Mouse (Mus musculus): ENCODE measurements at regions not wholly inside any gene's neighbourhood (a gene's known extent, or its start where the extent isn't known, plus 50 kb on each side); places are given as distances from the start of the nearest gene placed in this dataset.

DNA sequence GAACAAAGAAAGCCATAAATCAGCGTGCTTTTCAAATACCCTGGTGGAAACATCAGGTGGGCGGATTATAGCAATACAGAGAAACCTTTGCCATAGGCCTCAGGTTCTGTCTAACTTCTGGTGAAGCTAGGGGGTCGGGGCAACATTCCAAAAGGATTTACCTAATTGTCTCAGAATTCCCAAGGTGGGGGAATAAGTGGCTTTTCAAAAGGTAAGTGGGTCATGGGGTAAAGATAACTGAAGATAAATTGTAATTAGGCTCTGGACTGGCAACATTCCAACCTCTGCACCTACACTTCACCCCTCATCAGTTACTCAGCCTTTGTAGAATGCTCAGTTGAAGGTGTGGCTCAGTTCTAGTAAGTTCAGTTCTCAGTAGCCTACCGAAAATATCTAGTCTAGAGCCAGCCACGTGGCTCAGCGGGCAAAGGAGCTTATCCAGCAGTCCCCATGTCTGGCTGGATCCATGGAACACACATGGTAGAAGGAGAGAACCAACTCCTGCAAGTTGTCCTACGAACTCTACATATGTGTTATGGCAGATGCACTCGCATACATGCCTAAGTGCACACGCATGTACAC, 51.8 kb upstream of the Dhx40 start:
- Histone ChIP-seq H3K4me2 (ENCODE audit: low read length) (no peak overlapping the region), H3K4me3 (replicated peaks; ENCODE audit: low read depth, low read length) (no peak overlapping the region), H3K4me1 (replicated peaks; ENCODE audit: insufficient read depth, low read length) (0 out of 2 replicates have a peak, but pooled peaks cover 4% of the 10 kb centered on the region), H3K9me3 (replicated peaks; ENCODE audit: low read length) (no peaks in the 10 kb centered on the region), H3K36me3 (ENCODE audit: insufficient read depth, low read length) (no peaks in the 10 kb centered on the region), H3K27ac (no peak overlapping the region), H3K9ac (ENCODE audit: low read depth, low read length) (no peak overlapping the region), H3K27me3 (ENCODE audit: insufficient read depth, low read length) (no peaks in the 10 kb centered on the region)
- 79% methylated on average over 9 of the region's 9 CpGs for WGBS
- no peak for DNase-seq (ENCODE audit: low spot score)
- ATAC-seq (replicated peaks; ENCODE audit: low FRiP score, low read depth): no peak
- no peak for TF ChIP-seq CTCF (IDR thresholded peaks at IDR 0.05; ENCODE audit: low read depth)

DNA sequence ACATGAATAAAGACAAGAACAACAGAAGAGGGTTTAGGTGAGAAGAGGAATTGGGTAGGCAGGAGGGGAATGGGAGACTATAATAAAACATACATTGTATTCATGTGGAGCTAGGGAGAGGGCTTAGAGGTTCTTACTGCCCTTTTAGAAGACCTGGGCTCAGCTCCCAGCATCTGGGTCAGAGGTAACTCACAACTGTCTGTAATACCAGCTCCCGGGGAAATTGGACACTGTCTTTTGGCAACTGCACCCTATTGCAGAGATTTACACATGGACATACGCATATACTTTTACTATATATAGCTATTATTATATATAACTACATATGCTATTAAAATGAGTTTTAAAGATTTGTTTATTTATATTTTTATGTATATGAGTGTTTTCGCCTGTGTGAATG, 50.7 kb upstream of the Dhx40 start:
- Histone ChIP-seq H3K27me3 (ENCODE audit: insufficient read depth, low read length) (no peaks in the 10 kb centered on the region), H3K4me1 (replicated peaks; ENCODE audit: insufficient read depth, low read length) (0 out of 2 replicates have a peak, but pooled peaks cover 4% of the 10 kb centered on the region), H3K4me2 (ENCODE audit: low read length) (no peak overlapping the region), H3K27ac (no peak overlapping the region), H3K36me3 (ENCODE audit: insufficient read depth, low read length) (no peaks in the 10 kb centered on the region), H3K9ac (ENCODE audit: low read depth, low read length) (no peak overlapping the region), H3K9me3 (replicated peaks; ENCODE audit: low read length) (no peaks in the 10 kb centered on the region), H3K4me3 (replicated peaks; ENCODE audit: low read depth, low read length) (no peak overlapping the region)
- ATAC-seq (replicated peaks; ENCODE audit: low FRiP score, low read depth): no peak
- no peak for DNase-seq (ENCODE audit: low spot score)
- TF ChIP-seq CTCF (IDR thresholded peaks at IDR 0.05; ENCODE audit: low read depth): no peak
- 91% methylated on average over 3 of the region's 3 CpGs for WGBS

Data from kidney, postnatal 0 days (tissue).